Mouse (Mus musculus) neutrophil, adult 5-6 weeks (primary cell): Measurements from ENCODE around the gene Tie1. TPM values are rescaled to one million over a fixed set of nuclear protein-coding genes. Genes with fewer than 3 reads are reported as not detected.

Source experiments
- ATAC-seq: fragments of 151-379, 151-347 bp; 2 replicates; pipeline ENCODE4 v1.8.0; 2017; ENCODE audit warnings: mild to moderate bottlenecking, moderate TSS enrichment; ENCODE audit not compliant: insufficient number of reproducible peaks, poor library complexity, low FRiP score, severe bottlenecking; ENCODE audit errors: extremely low read depth
- total RNA-seq: library from RNA; stranded (forward); fragments of 200-1000 nt; gene quantifications from 2 replicates; pipeline ENCODE4 v1.2.3, GENCODE M21; 2017

The Tie1 gene
- total RNA-seq, 1 experiment from 2014 or later = not detected

GRCm38 (mm10) chr4:118500171-118500724 lies 10.4 kb upstream of the Tie1 start:
- ATAC-seq = no peak

- ATAC-seq = no peak
Observed at GRCm38 (mm10) chr4:118490461-118490860, 600 bp upstream of the Tie1 start.

DNA sequence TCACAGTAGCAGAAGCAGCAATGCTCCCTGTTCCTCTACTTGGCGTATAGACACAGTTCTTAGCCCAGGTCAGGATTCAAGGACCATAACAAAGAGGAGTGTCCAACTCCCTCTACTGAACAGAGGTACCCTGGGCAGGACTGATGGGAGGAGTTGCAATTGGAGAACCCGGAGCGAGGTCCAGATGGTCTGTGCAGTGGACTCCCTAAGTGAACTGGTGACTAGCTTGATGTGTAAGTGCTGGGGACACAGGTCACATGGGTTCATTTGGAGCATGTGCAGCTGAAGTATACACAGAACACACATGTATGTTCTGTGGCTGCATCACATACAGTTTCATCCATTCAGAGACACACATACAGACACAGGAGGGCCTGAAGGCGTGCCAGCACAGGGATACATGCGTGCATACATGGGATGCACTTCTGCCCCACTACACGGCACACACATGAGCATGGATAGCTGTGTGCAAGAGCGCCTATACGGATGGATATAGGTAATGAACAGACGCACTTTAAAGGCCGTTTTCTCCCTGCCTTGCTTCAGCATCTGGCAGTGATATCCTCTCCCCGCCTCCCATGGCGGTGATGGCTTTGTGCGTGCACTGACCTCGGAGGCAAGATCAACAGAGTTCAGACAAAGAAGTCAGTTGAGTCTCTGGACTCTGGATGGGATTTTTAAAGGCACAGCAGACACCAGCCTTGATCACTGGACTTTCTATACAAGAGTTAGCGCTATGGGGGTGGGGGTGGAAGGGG lies 12.9 kb downstream of the Tie1 start:
- ATAC-seq = no peak

GRCm38 (mm10) chr4:118472687-118473086 lies 17.2 kb downstream of the Tie1 start:
- no peak for ATAC-seq

DNA sequence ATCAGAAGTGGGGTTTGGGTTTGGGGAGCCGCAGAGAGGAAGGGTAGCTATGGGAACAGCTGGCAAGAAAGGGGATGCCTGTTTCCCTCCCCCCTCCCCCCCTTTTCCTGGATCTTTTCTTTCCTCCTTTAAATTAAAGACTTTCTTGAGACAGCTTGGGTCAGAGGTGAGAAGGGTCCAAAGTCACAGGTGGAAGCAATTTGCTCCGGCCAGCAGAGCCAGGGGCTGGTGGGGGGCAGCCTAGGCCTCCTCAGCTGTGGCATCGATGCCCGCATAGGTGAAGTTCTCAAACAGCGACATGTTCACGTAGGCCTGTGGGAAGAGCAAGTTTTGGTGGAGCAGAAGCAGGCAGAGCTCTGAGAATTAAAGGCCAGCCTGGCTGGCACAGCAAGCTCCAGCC lies 18.6 kb downstream of the Tie1 start:
- ATAC-seq = no peak

- ATAC-seq = no peak
Observed at GRCm38 (mm10) chr4:118465697-118466163, 24.1 kb downstream of the Tie1 start.

GRCm38 (mm10) chr4:118464956-118465355 lies 24.9 kb downstream of the Tie1 start:
- no peak for ATAC-seq

GRCm38 (mm10) chr4:118457345-118457975 lies 32.4 kb downstream of the Tie1 start, which contains the start of gene Mpl:
Mpl (minus strand) TSS chr4:118457513.
- no peak for ATAC-seq

GRCm38 (mm10) chr4:118446415-118447153 lies 43.3 kb downstream of the Tie1 start:
- ATAC-seq = no peak

DNA sequence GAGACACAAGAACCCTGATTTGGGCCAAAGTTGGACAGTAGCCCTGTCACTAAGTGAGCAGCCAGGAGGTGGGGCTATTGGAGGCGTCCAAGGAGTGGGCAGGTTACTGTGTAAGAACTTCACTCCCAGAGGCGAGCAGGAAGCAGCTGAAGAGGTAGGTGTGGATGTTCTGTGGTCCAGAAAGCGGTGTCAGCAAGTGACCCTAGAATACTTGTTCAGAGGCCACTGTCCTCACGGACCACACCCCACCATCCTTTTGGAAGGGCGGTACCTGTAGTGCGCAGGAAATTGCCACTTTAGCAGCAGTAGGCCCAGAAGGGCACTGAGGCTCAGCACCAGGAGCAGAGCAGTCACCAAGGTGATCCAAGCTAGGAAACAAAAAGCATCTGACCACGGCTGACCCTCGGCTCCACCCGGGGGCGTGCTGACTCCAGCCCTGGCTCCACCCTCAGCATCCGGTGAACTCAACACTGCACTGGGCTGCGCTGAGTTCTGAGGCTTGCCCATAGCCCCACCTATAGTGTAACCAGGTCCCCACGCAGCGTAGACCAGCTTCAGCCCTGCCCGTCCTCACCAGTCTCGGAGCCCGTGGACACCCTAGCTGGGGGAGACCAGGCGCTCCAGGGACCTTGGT lies 44.0 kb downstream of the Tie1 start:
- no peak for ATAC-seq

- ATAC-seq = no peak
Observed at GRCm38 (mm10) chr4:118445088-118445487, 44.8 kb downstream of the Tie1 start.

GRCm38 (mm10) chr4:118437829-118438253 lies 52.0 kb downstream of the Tie1 start:
- ATAC-seq = no peak

DNA sequence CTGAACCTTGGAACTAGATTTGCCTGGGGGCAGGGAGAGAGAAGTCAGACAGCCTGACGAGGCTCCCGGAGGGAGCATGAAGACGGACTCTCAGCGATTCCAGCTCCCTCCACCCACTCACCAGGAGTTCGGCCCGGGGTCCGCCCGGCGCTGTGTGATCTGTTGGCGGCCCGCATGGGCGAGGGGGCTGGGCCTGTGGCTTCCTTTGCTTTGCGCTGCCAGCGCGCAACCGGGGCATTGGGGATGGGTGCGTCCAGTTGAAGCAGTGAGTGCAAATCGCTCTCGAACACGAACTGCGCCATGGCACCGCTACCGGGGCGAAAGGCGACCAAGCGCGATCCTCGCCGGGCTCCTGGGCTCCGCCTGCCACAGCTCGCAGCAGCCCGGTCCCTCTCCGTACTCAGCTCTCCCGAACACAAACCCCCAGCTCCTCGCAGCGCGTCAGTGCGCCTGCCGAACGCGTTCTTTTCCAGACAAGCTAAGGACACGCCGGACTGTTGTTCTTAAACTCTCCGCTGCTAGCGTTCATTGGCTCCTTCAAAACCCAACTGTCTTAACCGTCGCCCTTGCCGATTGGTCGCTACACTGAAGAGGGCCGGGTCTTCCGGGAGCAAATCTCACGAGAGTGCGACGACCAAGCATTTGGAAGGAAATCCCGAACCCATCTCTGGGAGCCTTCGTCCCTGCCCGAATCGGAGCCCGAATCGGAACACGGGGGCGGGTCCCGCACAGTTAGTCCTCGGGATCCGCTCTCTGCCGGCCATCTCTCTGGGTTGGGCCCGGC lies 52.8 kb downstream of the Tie1 start, which contains the start of gene Cdc20:
Gene Cdc20, minus strand, starts transcription at position 533 of the 784 bp plus-strand sequence.
- peak; percentile 93 for ATAC-seq

DNA sequence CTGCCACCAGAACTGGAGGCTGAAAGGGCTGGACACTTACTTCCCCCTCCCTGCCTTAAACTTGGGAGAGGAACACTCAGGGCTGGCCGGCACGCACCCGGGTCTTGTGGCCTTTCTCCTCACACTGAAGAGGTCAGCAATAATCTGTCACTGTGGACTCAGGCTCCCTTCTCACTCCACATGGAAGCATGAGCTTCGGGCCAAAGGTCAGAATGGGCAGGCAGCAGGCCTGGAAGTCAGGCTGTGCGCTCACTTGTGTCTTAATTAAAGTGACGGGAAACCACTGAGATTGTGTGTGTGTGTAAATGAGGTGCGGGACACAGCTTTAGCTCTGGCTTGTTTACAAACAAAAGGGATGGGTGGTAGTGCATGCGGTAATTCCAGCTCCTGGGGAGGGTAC lies 57.5 kb downstream of the Tie1 start:
- ATAC-seq = no peak

- ATAC-seq = no peak
Observed at GRCm38 (mm10) chr4:118429215-118429895, 60.5 kb downstream of the Tie1 start.

DNA sequence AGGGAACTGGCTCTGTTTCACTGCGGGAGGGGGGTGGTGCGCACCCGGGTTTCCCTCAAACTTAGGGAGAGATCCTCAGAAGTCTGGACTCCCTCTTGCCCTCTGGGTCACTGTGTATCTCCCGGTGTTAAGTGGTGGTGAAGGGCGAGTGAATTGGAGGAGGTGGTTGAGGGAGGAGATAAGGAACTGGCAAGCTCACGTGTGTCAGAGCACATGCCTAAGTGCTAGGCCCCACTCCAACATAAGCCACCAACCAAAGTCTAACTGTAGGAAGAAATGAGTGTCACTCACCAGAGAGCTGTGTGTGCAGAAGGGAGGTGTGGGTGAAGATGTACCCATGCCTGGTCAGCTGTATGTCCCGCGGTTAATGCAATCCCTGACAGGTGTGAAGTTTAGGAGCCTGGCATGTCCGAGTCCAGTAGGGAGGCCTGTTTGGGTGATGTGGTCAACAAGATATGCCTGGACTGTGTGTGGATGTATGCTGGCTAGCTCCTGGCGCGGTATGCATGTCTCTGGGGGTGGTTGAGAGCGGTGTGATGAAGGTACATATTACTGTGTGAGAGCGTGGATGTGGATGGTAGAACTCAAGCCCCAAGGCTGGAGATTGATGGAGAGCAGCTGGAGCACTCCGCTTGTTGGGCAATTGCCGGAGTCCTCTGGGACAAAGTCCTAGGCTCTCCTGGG lies 61.2 kb downstream of the Tie1 start:
- no peak for ATAC-seq
